ENCODE assay signal across 12 mouse cellular contexts in the genomic region with DNA sequence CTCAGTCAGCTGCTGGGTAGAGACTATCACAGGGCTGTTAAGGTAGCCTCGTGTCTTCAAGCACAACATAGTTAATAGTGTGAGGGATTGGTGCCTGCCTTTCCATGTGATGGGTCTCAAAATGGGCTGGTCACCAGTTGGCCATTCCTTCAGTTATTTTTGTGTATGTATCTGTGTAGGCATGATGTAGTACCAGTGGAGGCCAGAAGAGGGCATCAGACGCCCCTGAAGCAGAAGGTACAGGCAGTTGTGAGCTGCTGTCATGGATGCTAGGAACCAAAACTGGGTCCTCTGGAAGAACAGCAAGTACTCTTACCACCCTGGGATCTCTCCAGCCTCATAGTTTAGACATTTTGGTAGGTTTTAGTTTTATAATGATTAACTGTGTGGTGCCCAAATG.
DNase-seq lines count a peak whose midpoint lies in the region; ATAC-seq and TF ChIP-seq lines count a peak whose summit lies in the region.
"Had no signal": no experiment of that assay in that cellular context is flagged by ENCODE, and none has a peak within 500 bp of the region (broad histone marks: within the 10 kb centered on the region; RNA-seq: fewer than 3 reads in every experiment).

No protein-coding gene starts in this region.

- H3K36me3 ChIP-seq in E14TG2a.4 (ENCODE audit: insufficient read depth, low read length), result no peaks in the 10 kb centered on the region
- no peaks in the 10 kb centered on the region for H3K36me3 ChIP-seq in stomach, postnatal 0 days (ENCODE audit: control insufficient read depth, insufficient read depth, low read length)
- H3K36me3 ChIP-seq in forebrain, postnatal 0 days (ENCODE audit: insufficient read depth), result no peaks in the 10 kb centered on the region
- H3K36me3 ChIP-seq: midbrain, embryonic 12.5 days had no signal

- no peak overlapping the region for H3K9ac ChIP-seq in stomach, postnatal 0 days (ENCODE audit: low read length)
- H3K9ac ChIP-seq in forebrain, postnatal 0 days, result no peak overlapping the region
- H3K9ac ChIP-seq: midbrain, embryonic 12.5 days had no signal

- TF ChIP-seq POLR2A in bone marrow, adult 2 months (IDR thresholded peaks at IDR 0.05; ENCODE audit: borderline replicate concordance, control insufficient read depth, low read depth, low read length), result no peak

- no peak for ATAC-seq in stomach, postnatal 0 days (ENCODE audit: low FRiP score, low TSS enrichment)
- no peak for ATAC-seq in forebrain, postnatal 0 days
- ATAC-seq: hindbrain, embryonic 16.5 days had no signal

- 0 out of 2 replicates have a peak, but pooled peaks cover under 1% of the 10 kb centered on the region for H3K9me3 ChIP-seq in E14TG2a.4 (ENCODE audit: low read length)
- H3K9me3 ChIP-seq in stomach, postnatal 0 days (ENCODE audit: control insufficient read depth, low read length), result no peaks in the 10 kb centered on the region
- H3K9me3 ChIP-seq in forebrain, postnatal 0 days (ENCODE audit: low read length), result no peaks in the 10 kb centered on the region

- H3K4me3 ChIP-seq in layer of hippocampus, adult 2 months, result no peak overlapping the region
- H3K4me3 ChIP-seq in E14TG2a.4 (replicated peaks; ENCODE audit: low read length), result no peak overlapping the region
- no peak overlapping the region for H3K4me3 ChIP-seq in bone marrow, adult 2 months (replicated peaks; ENCODE audit: control insufficient read depth, low read depth, low read length)
- H3K4me3 ChIP-seq in stomach, postnatal 0 days (ENCODE audit: low read depth, low read length), result no peak overlapping the region
- H3K4me3 ChIP-seq in forebrain, postnatal 0 days (ENCODE audit: low read depth, low read length), result no peak overlapping the region
- H3K4me3 ChIP-seq: midbrain, embryonic 12.5 days had no signal

- peak; percentile 63 for TF ChIP-seq CTCF in layer of hippocampus, adult 2 months (conservative IDR thresholded peaks at IDR 0.05)
- TF ChIP-seq CTCF in E14TG2a.4 (conservative IDR thresholded peaks at IDR 0.05; ENCODE audit: low read length), result peak; percentile 81
- peak; percentile 58 for TF ChIP-seq CTCF in bone marrow, adult 2 months (IDR thresholded peaks at IDR 0.05; ENCODE audit: control insufficient read depth, insufficient read depth, low read length)
- peak; percentile 62 for TF ChIP-seq CTCF in stomach, postnatal 0 days (IDR thresholded peaks at IDR 0.05; ENCODE audit: low read depth)
- no peak; the same call in 1 of the 2 replicates for TF ChIP-seq CTCF in forebrain, postnatal 0 days (IDR thresholded peaks at IDR 0.05; ENCODE audit: low read depth)

- H3K4me1 ChIP-seq in E14TG2a.4 (replicated peaks; ENCODE audit: low read depth, low read length), result 0 out of 2 replicates have a peak, but pooled peaks cover 4% of the 10 kb centered on the region
- peaks cover 1% of the 10 kb centered on the region; the same call in 1 of the 2 replicates for H3K4me1 ChIP-seq in bone marrow, adult 2 months (ENCODE audit: control insufficient read depth, insufficient read depth, low read length)
- no peaks in the 10 kb centered on the region for H3K4me1 ChIP-seq in stomach, postnatal 0 days (replicated peaks; ENCODE audit: control insufficient read depth, insufficient read depth)
- no peaks in the 10 kb centered on the region for H3K4me1 ChIP-seq in forebrain, postnatal 0 days (ENCODE audit: insufficient read depth)
- H3K4me1 ChIP-seq: midbrain, embryonic 12.5 days had no signal

- H3K27ac ChIP-seq in layer of hippocampus, adult 2 months, result no peak overlapping the region
- H3K27ac ChIP-seq in bone marrow, adult 2 months (ENCODE audit: control insufficient read depth, insufficient read depth, low read depth, low read length, poor library complexity), result no peak overlapping the region
- no peak overlapping the region for H3K27ac ChIP-seq in stomach, postnatal 0 days (replicated peaks)
- H3K27ac ChIP-seq in forebrain, postnatal 0 days (ENCODE audit: low read depth, low read length), result no peak overlapping the region
- H3K27ac ChIP-seq: midbrain, embryonic 12.5 days had no signal

- WGBS in bone marrow, adult 2 months, result 52% methylated on average over 2 of the region's 2 CpGs
- 64% methylated on average over 2 of the region's 2 CpGs for whole genome bisulfite sequencing in stomach, postnatal 0 days
- WGBS in forebrain, postnatal 0 days, result 57% methylated on average over 2 of the region's 2 CpGs

- no peaks in the 10 kb centered on the region for H3K27me3 ChIP-seq in E14TG2a.4 (ENCODE audit: insufficient read depth, low read length)
- no peaks in the 10 kb centered on the region for H3K27me3 ChIP-seq in stomach, postnatal 0 days (ENCODE audit: control insufficient read depth, insufficient read depth, low read length)
- no peaks in the 10 kb centered on the region for H3K27me3 ChIP-seq in forebrain, postnatal 0 days (ENCODE audit: insufficient read depth, low read length)

- no peak for DNase-seq in layer of hippocampus, adult 2 months (ENCODE audit: low spot score in 2 of 2)
- DNase-seq in layer of hippocampus, postnatal 14 days (ENCODE audit: low spot score in 2 of 2), result no peak
- DNase-seq in stomach, postnatal 0 days (ENCODE audit: low spot score), result no peak
- DNase-seq in ovary, adult 18-20 months (ENCODE audit: low spot score), result no peak
- DNase-seq in gastrocnemius, adult 8-10 months (ENCODE audit: low spot score in 2 of 2), result no peak
- no peak for DNase-seq in forebrain, postnatal 0 days
- DNase-seq: adrenal gland, postnatal 25 days; retina, postnatal 1 day had no signal

- no peak for TF ChIP-seq EP300 in stomach, postnatal 0 days (optimal IDR thresholded peaks at IDR 0.05)

- H3K4me2 ChIP-seq in stomach, postnatal 0 days (replicated peaks; ENCODE audit: low read depth), result no peak overlapping the region
- no peak overlapping the region for H3K4me2 ChIP-seq in forebrain, postnatal 0 days (ENCODE audit: low read depth)
- H3K4me2 ChIP-seq: midbrain, embryonic 12.5 days had no signal
